Mouse (Mus musculus) left cerebral cortex, adult 18-20 months (tissue): ENCODE data around the gene Prss56. TPM values are rescaled to one million over a fixed set of nuclear protein-coding genes. Genes with fewer than 3 reads are reported as not detected.

Experiments
- DNase-seq, 2 experiments: peaks; one replicate each; pipeline ENCODE4 v3.0.0; 2021 to 2022; ENCODE audit warnings: low spot score in 2 of 2, mixed read lengths in 1 of 2
- total RNA-seq, 2 experiments: library from RNA; stranded (reverse); gene quantifications; 2 replicates each; pipeline ENCODE4 v1.2.3; 2021

Gene Prss56
- total RNA-seq, 2 experiments from 2014 or later = 0.61 to 2.1 TPM

- no peak for DNase-seq
These were observed 44.0 kb downstream of the Prss56 start for GRCm38 (mm10) chr1:87227160-87227550.

- no peak for DNase-seq
These were observed 47.5 kb downstream of the Prss56 start for GRCm38 (mm10) chr1:87230606-87231005.

- DNase-seq = no peak
These were observed 49.1 kb downstream of the Prss56 start for GRCm38 (mm10) chr1:87232197-87232596.

Other genes starting within 250 kb of the Prss56 start
- gene Alppl2, start 93.4 kb upstream of the Prss56 start, total RNA-seq = not detected
- under 1 TPM in 1 of 2 experiments, not detected in 1; 0.14 TPM for gene Alpi, start 81.7 kb upstream of the Prss56 start, total RNA-seq
- gene Akp3, start 58.3 kb upstream of the Prss56 start, total RNA-seq = not detected
- 10 to 100 TPM; 11.1 to 13.4 TPM for gene Ecel1, start 26.8 kb upstream of the Prss56 start, total RNA-seq
- not detected for gene Chrnd, start 7.3 kb downstream of the Prss56 start, total RNA-seq
- gene Chrng, start 21.3 kb downstream of the Prss56 start, total RNA-seq = not detected
- 10 to 100 TPM; 57.5 to 58.6 TPM for gene Eif4e2, start 30.6 kb downstream of the Prss56 start, total RNA-seq
- gene Efhd1, start 81.0 kb downstream of the Prss56 start, total RNA-seq = 10 to 100 TPM; 12.6 to 14.7 TPM
- 100 to 1,000 TPM; 133 to 144 TPM for gene Gigyf2, start 143.7 kb downstream of the Prss56 start, total RNA-seq
- 1 to 10 TPM; 3.1 to 4.5 TPM for gene Kcnj13, start 211.4 kb downstream of the Prss56 start, total RNA-seq